Mouse (Mus musculus): Measurements from ENCODE around the gene Pcgf3.

- TF ChIP-seq CTCF (IDR thresholded peaks at IDR 0.05; ENCODE audit: borderline replicate concordance, extremely low read depth, insufficient read depth, insufficient read length): no peak
- TF ChIP-seq POLR2A (IDR thresholded peaks at IDR 0.05; ENCODE audit: borderline replicate concordance, extremely low read depth, insufficient read depth, insufficient read length, poor library complexity, severe bottlenecking): no peak
Measured at GRCm38 (mm10) chr5:108554041-108554440, 93.0 kb downstream of the Pcgf3 start.

Data from brain, embryonic 14.5 days (tissue).